Mouse (Mus musculus) kidney, adult 18-20 months (tissue): Measurements from ENCODE around the gene AI854703.
"Not testable (repeated sequence)": the region's sequence is repeated elsewhere in the genome, so short reads cannot be mapped to it uniquely, and the experiment has no call there.

Source experiments
- DNase-seq: peaks from one replicate; pipeline ENCODE4 v3.0.0; 2021

The AI854703 gene

GRCm38 (mm10) chr6:48620031-48620430 lies 6.5 kb upstream of the AI854703 start:
- DNase-seq: no peak

GRCm38 (mm10) chr6:48622186-48622843 lies 4.2 kb upstream of the AI854703 start:
- DNase-seq: not testable (repeated sequence)

GRCm38 (mm10) chr6:48623460-48623859 lies 3.1 kb upstream of the AI854703 start:
- no peak for DNase-seq

GRCm38 (mm10) chr6:48626984-48627383 lies 420 bp downstream of the AI854703 start:
- peak; percentile 82 for DNase-seq

GRCm38 (mm10) chr6:48627511-48627924 lies 954 bp downstream of the AI854703 start:
- DNase-seq: peak; percentile 62

GRCm38 (mm10) chr6:48628377-48628776 lies 1.8 kb downstream of the AI854703 start:
- no peak for DNase-seq

GRCm38 (mm10) chr6:48628808-48629660 lies 2.5 kb downstream of the AI854703 start:
- DNase-seq: peak; percentile 57

- DNase-seq: peak; percentile 65
Observed at GRCm38 (mm10) chr6:48629661-48630034, 3.1 kb downstream of the AI854703 start.

GRCm38 (mm10) chr6:48630831-48631230 lies 4.3 kb downstream of the AI854703 start:
- DNase-seq: no peak

GRCm38 (mm10) chr6:48635105-48635504 lies 8.5 kb downstream of the AI854703 start:
- no peak for DNase-seq

- DNase-seq: no peak
Observed at GRCm38 (mm10) chr6:48636515-48636914, 10.0 kb downstream of the AI854703 start.

- no peak for DNase-seq
Observed at GRCm38 (mm10) chr6:48637811-48638500, 11.4 kb downstream of the AI854703 start.

GRCm38 (mm10) chr6:48638553-48638952 lies 12.0 kb downstream of the AI854703 start:
- DNase-seq: no peak

- DNase-seq: no peak
Observed at GRCm38 (mm10) chr6:48641391-48641790, 14.8 kb downstream of the AI854703 start.

- no peak for DNase-seq
Observed at GRCm38 (mm10) chr6:48642764-48643292, 16.3 kb downstream of the AI854703 start.

GRCm38 (mm10) chr6:48645660-48646308 lies 19.2 kb downstream of the AI854703 start:
- peak; percentile 83 for DNase-seq

- DNase-seq: no peak
Observed at GRCm38 (mm10) chr6:48646309-48646690, 19.7 kb downstream of the AI854703 start.

GRCm38 (mm10) chr6:48646995-48647394 lies 20.4 kb downstream of the AI854703 start, which contains the start of gene Gimap8:
TSS of gene Gimap8 (plus strand) at chr6:48647234.
- DNase-seq: peak; percentile 79

GRCm38 (mm10) chr6:48647611-48648010 lies 21.0 kb downstream of the AI854703 start:
- DNase-seq: no peak

GRCm38 (mm10) chr6:48648779-48649178 lies 22.2 kb downstream of the AI854703 start:
- DNase-seq: no peak

GRCm38 (mm10) chr6:48650041-48650440 lies 23.5 kb downstream of the AI854703 start:
- no peak for DNase-seq

GRCm38 (mm10) chr6:48658721-48659120 lies 32.2 kb downstream of the AI854703 start:
- no peak for DNase-seq

- peak; percentile 1 for DNase-seq
Observed at GRCm38 (mm10) chr6:48664750-48665149, 38.2 kb downstream of the AI854703 start.
